Mouse (Mus musculus): ENCODE results near the gene Snx9. TPM values are rescaled to one million over a fixed set of nuclear protein-coding genes. Genes with fewer than 3 reads are reported as not detected.
A peak's percentile ranks its signal among the peaks of the same experiment; 100 is the strongest.

The Snx9 gene
- polyA plus RNA-seq, 1 experiment, result 17.8 TPM

GRCm38 (mm10) chr17:5956350-5957000 is 115.3 kb downstream of the Snx9 start:
- no peaks in the 10 kb centered on the region for H3K27me3 ChIP-seq (ENCODE audit: control insufficient read depth, insufficient read depth, low read length)
- no peak overlapping the region for H3K4me3 ChIP-seq (replicated peaks; ENCODE audit: insufficient read depth, low read depth, low read length)
- 59% methylated on average over 2 of the region's 2 CpGs for WGBS
- H3K4me1 ChIP-seq (ENCODE audit: control insufficient read depth, insufficient read depth, low read length), result peaks cover 7% of the 10 kb centered on the region
- TF ChIP-seq CTCF (IDR thresholded peaks at IDR 0.05; ENCODE audit: borderline replicate concordance, insufficient read depth, low read depth, low read length) (no peak), POLR2A (IDR thresholded peaks at IDR 0.05; ENCODE audit: borderline replicate concordance, insufficient read depth, low read length) (no peak)
- H3K27ac ChIP-seq (ENCODE audit: insufficient read depth, low read length), result no peak overlapping the region
- no peak for DNase-seq

- peaks cover 7% of the 10 kb centered on the region for H3K4me1 ChIP-seq (ENCODE audit: control insufficient read depth, insufficient read depth, low read length)
- DNase-seq, result peak in 1 of 2 experiments; percentile 30
- H3K4me3 ChIP-seq (replicated peaks; ENCODE audit: insufficient read depth, low read depth, low read length), result no peak overlapping the region
- TF ChIP-seq CTCF (IDR thresholded peaks at IDR 0.05; ENCODE audit: borderline replicate concordance, insufficient read depth, low read depth, low read length) (no peak), POLR2A (IDR thresholded peaks at IDR 0.05; ENCODE audit: borderline replicate concordance, insufficient read depth, low read length) (no peak)
- H3K27me3 ChIP-seq (ENCODE audit: control insufficient read depth, insufficient read depth, low read length), result no peaks in the 10 kb centered on the region
- H3K27ac ChIP-seq (ENCODE audit: insufficient read depth, low read length), result no peak overlapping the region
- 43% methylated on average over 3 of the region's 3 CpGs for WGBS
Measured at GRCm38 (mm10) chr17:5957097-5957496, 116.0 kb downstream of the Snx9 start.

- WGBS, result 91% methylated on average over 5 of the region's 5 CpGs
Measured at GRCm38 (mm10) chr17:5958229-5958628, 117.1 kb downstream of the Snx9 start.

GRCm38 (mm10) chr17:5958636-5959035 is 117.5 kb downstream of the Snx9 start:
- Histone ChIP-seq H3K27ac (ENCODE audit: insufficient read depth, low read length) (no peak overlapping the region), H3K4me1 (ENCODE audit: control insufficient read depth, insufficient read depth, low read length) (peaks cover 7% of the 10 kb centered on the region), H3K4me3 (replicated peaks; ENCODE audit: insufficient read depth, low read depth, low read length) (no peak overlapping the region), H3K27me3 (ENCODE audit: control insufficient read depth, insufficient read depth, low read length) (no peaks in the 10 kb centered on the region)
- no peak for DNase-seq
- 92% methylated on average over 10 of the region's 10 CpGs for WGBS
- TF ChIP-seq CTCF (IDR thresholded peaks at IDR 0.05; ENCODE audit: borderline replicate concordance, insufficient read depth, low read depth, low read length) (no peak), POLR2A (IDR thresholded peaks at IDR 0.05; ENCODE audit: borderline replicate concordance, insufficient read depth, low read length) (no peak)

More at GRCm38 (mm10) chr17:5958229-5958628, 117.1 kb downstream of the Snx9 start:
- TF ChIP-seq CTCF (IDR thresholded peaks at IDR 0.05; ENCODE audit: borderline replicate concordance, insufficient read depth, low read depth, low read length), result no peak
- no peak for TF ChIP-seq POLR2A (IDR thresholded peaks at IDR 0.05; ENCODE audit: borderline replicate concordance, insufficient read depth, low read length)
- no peak for DNase-seq
- Histone ChIP-seq H3K27ac (ENCODE audit: insufficient read depth, low read length) (no peak overlapping the region), H3K4me1 (ENCODE audit: control insufficient read depth, insufficient read depth, low read length) (peaks cover 7% of the 10 kb centered on the region), H3K4me3 (replicated peaks; ENCODE audit: insufficient read depth, low read depth, low read length) (no peak overlapping the region), H3K27me3 (ENCODE audit: control insufficient read depth, insufficient read depth, low read length) (no peaks in the 10 kb centered on the region)

GRCm38 (mm10) chr17:5959096-5959495 is 118.0 kb downstream of the Snx9 start:
- Histone ChIP-seq H3K4me1 (ENCODE audit: control insufficient read depth, insufficient read depth, low read length) (peaks cover 7% of the 10 kb centered on the region), H3K4me3 (replicated peaks; ENCODE audit: insufficient read depth, low read depth, low read length) (no peak overlapping the region), H3K27me3 (ENCODE audit: control insufficient read depth, insufficient read depth, low read length) (no peaks in the 10 kb centered on the region), H3K27ac (ENCODE audit: insufficient read depth, low read length) (no peak overlapping the region)
- DNase-seq, result no peak
- 84% methylated on average over 7 of the region's 7 CpGs for WGBS
- no peak for TF ChIP-seq POLR2A (IDR thresholded peaks at IDR 0.05; ENCODE audit: borderline replicate concordance, insufficient read depth, low read length)
- TF ChIP-seq CTCF (IDR thresholded peaks at IDR 0.05; ENCODE audit: borderline replicate concordance, insufficient read depth, low read depth, low read length), result no peak

- no peak overlapping the region for H3K27ac ChIP-seq (ENCODE audit: insufficient read depth, low read length)
- H3K4me3 ChIP-seq (replicated peaks; ENCODE audit: insufficient read depth, low read depth, low read length), result no peak overlapping the region
- no peak for TF ChIP-seq CTCF (IDR thresholded peaks at IDR 0.05; ENCODE audit: borderline replicate concordance, insufficient read depth, low read depth, low read length)
- no peak for TF ChIP-seq POLR2A (IDR thresholded peaks at IDR 0.05; ENCODE audit: borderline replicate concordance, insufficient read depth, low read length)
- 71% methylated on average over 9 of the region's 9 CpGs for WGBS
- H3K27me3 ChIP-seq (ENCODE audit: control insufficient read depth, insufficient read depth, low read length), result no peaks in the 10 kb centered on the region
- DNase-seq, result no peak
- H3K4me1 ChIP-seq (ENCODE audit: control insufficient read depth, insufficient read depth, low read length), result peaks cover 7% of the 10 kb centered on the region
Measured at GRCm38 (mm10) chr17:5959802-5960201, 118.7 kb downstream of the Snx9 start.

- no peak for DNase-seq
- Histone ChIP-seq H3K4me1 (ENCODE audit: control insufficient read depth, insufficient read depth, low read length) (no peaks in the 10 kb centered on the region), H3K27me3 (ENCODE audit: control insufficient read depth, insufficient read depth, low read length) (no peaks in the 10 kb centered on the region), H3K27ac (ENCODE audit: insufficient read depth, low read length) (no peak overlapping the region), H3K4me3 (replicated peaks; ENCODE audit: insufficient read depth, low read depth, low read length) (no peak overlapping the region)
- TF ChIP-seq POLR2A (IDR thresholded peaks at IDR 0.05; ENCODE audit: borderline replicate concordance, insufficient read depth, low read length), result no peak
- WGBS, result 93% methylated on average over 8 of the region's 8 CpGs
Measured at GRCm38 (mm10) chr17:5963766-5964165, 122.6 kb downstream of the Snx9 start.

GRCm38 (mm10) chr17:5965084-5965781 is 124.1 kb downstream of the Snx9 start:
- DNase-seq, result no peak
- WGBS, result 81% methylated on average over 9 of the region's 9 CpGs
- TF ChIP-seq POLR2A (IDR thresholded peaks at IDR 0.05; ENCODE audit: borderline replicate concordance, insufficient read depth, low read length) (no peak), CTCF (IDR thresholded peaks at IDR 0.05; ENCODE audit: borderline replicate concordance, insufficient read depth, low read depth, low read length) (no peak)
- H3K27me3 ChIP-seq (ENCODE audit: control insufficient read depth, insufficient read depth, low read length), result no peaks in the 10 kb centered on the region
- H3K4me3 ChIP-seq (replicated peaks; ENCODE audit: insufficient read depth, low read depth, low read length), result no peak overlapping the region
- no peak overlapping the region; the same call in 1 of the 2 replicates for H3K27ac ChIP-seq (ENCODE audit: insufficient read depth, low read length)
- H3K4me1 ChIP-seq (ENCODE audit: control insufficient read depth, insufficient read depth, low read length), result no peaks in the 10 kb centered on the region
